Comparison of ENCODE assay signal across 11 mouse cellular contexts in the genomic region with DNA sequence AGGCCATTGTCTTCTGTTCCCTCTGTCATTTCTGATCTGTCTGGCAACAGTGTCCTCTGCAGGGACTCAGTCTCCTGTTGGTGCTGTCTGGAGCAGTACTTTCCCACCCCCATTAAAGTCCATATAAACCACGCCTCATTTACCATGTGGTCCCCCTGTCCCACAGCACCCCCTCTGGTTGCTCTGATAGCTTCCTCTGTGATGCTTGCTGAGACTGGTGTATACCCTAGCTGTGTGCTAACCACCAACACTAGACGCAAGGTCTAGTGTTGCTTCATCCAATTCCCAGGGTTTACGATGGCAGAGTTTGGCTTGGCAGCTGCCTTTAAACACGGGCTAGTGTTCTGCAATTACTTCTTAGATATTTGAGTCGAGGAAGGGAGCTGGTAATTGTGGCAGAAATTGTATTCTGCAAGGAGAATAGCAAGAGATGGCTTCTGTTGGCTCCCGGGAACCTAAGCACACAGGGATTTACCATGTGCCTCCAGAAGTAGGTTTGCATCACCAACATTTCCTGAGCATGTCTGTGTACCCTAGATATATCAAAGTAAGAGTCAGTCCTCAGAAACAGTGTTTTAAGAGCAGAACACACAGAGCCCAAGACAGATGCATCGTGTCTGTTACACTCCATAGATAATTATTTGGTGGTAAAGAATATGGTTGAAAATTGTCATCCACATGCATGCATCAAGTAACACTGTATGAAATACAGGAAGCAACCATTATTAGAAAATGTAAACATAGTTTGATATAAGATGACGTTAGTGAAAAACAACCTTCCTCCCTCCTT.
DNase-seq lines count a peak whose midpoint lies in the region; ATAC-seq and TF ChIP-seq lines count a peak whose summit lies in the region.
"Had no signal": no experiment of that assay in that cellular context is flagged by ENCODE, and none has a peak within 500 bp of the region (broad histone marks: within the 10 kb centered on the region; RNA-seq: fewer than 3 reads in every experiment).

No protein-coding gene starts in this region.

- DNase-seq in adrenal gland, postnatal 10 days: peak; percentile 24
- DNase-seq in adrenal gland, adult 8-10 months: no peak
- no peak for DNase-seq in layer of hippocampus, adult 2 months (ENCODE audit: low spot score in 2 of 2)
- no peak for DNase-seq in layer of hippocampus, postnatal 10 days (ENCODE audit: low spot score in 2 of 2)
- peak; percentile 14 for DNase-seq in ZHBTc4 (ENCODE audit: low read depth, low spot score)
- no peak for DNase-seq in midbrain, embryonic 11.5 days (ENCODE audit: low spot score, missing footprints)
- no peak for DNase-seq in frontal cortex, adult 2 months (ENCODE audit: extremely low spot score in 1 of 2, low spot score in 1 of 2)
- DNase-seq: cerebellum, adult 9-10 months had no signal

- H3K4me2 ChIP-seq in midbrain, embryonic 11.5 days: no peak overlapping the region
- H3K4me2 ChIP-seq: limb, embryonic 12.5 days; neural tube, embryonic 12.5 days had no signal

- ATAC-seq in megakaryocyte progenitor cell, adult 5-6 weeks (replicated peaks; ENCODE audit: poor library complexity): peak; percentile 79
- ATAC-seq in midbrain, embryonic 11.5 days (ENCODE audit: low FRiP score): no peak

- WGBS in midbrain, embryonic 11.5 days: 89% methylated on average over 8 of the region's 8 CpGs

- H3K36me3 ChIP-seq in midbrain, embryonic 11.5 days (ENCODE audit: control insufficient read depth, insufficient read depth, low read length): no peaks in the 10 kb centered on the region
- H3K36me3 ChIP-seq: limb, embryonic 12.5 days; neural tube, embryonic 12.5 days had no signal

- peak; percentile 61 for TF ChIP-seq CTCF in layer of hippocampus, adult 2 months (conservative IDR thresholded peaks at IDR 0.05)

- H3K9ac ChIP-seq in midbrain, embryonic 11.5 days (ENCODE audit: low read length): no peak overlapping the region
- H3K9ac ChIP-seq: limb, embryonic 12.5 days; neural tube, embryonic 12.5 days had no signal

- H3K9me3 ChIP-seq in midbrain, embryonic 11.5 days (ENCODE audit: control insufficient read depth, low read length): no peaks in the 10 kb centered on the region
- H3K9me3 ChIP-seq: limb, embryonic 12.5 days; neural tube, embryonic 12.5 days had no signal

- no peaks in the 10 kb centered on the region for H3K27me3 ChIP-seq in midbrain, embryonic 11.5 days (ENCODE audit: control insufficient read depth, insufficient read depth, low read length)
- H3K27me3 ChIP-seq: limb, embryonic 12.5 days; neural tube, embryonic 12.5 days had no signal

- H3K27ac ChIP-seq in layer of hippocampus, adult 2 months: no peak overlapping the region
- no peak overlapping the region for H3K27ac ChIP-seq in midbrain, embryonic 11.5 days (ENCODE audit: low read depth, low read length)
- H3K27ac ChIP-seq: limb, embryonic 12.5 days; neural tube, embryonic 12.5 days had no signal

- no peaks in the 10 kb centered on the region for H3K4me1 ChIP-seq in midbrain, embryonic 11.5 days (ENCODE audit: control insufficient read depth, insufficient read depth, low read length)
- H3K4me1 ChIP-seq: neural tube, embryonic 12.5 days had no signal

- H3K4me3 ChIP-seq in layer of hippocampus, adult 2 months: no peak overlapping the region
- no peak overlapping the region for H3K4me3 ChIP-seq in midbrain, embryonic 11.5 days (ENCODE audit: low read depth, low read length)
- H3K4me3 ChIP-seq: limb, embryonic 12.5 days; neural tube, embryonic 12.5 days had no signal

Comparison
In these comparisons a context has a peak if more than half of its experiments do, and no peak if none do; other contexts are left out.
1. DNase-seq: peak in adrenal gland, postnatal 10 days (single experiment) and ZHBTc4 (single experiment); none in adrenal gland, adult 8-10 months (single experiment), layer of hippocampus, adult 2 months (0 of 2), layer of hippocampus, postnatal 10 days (0 of 2), midbrain, embryonic 11.5 days (single experiment) and frontal cortex, adult 2 months (0 of 2).